Mouse (Mus musculus) ES-E14 (cell line): ENCODE results near the gene Aqp1. TPM values are rescaled to one million over a fixed set of nuclear protein-coding genes. Genes with fewer than 3 reads are reported as not detected.

Source experiments
- DNase-seq: peaks from one replicate; pipeline ENCODE4 v3.0.0-alpha.2; 2013; ENCODE audit warnings: low read depth, low spot score
- H3K27ac ChIP-seq: 2 replicates; pipeline ENCODE4 v1.5.1; 2012; ENCODE audit warnings: low read depth, mild to moderate bottlenecking, low read length, moderate library complexity, mixed read lengths; ENCODE audit not compliant: poor library complexity, insufficient read depth, severe bottlenecking
- H3K36me3 ChIP-seq: 2 replicates; pipeline ENCODE4 v1.6.1; 2012; ENCODE audit warnings: mild to moderate bottlenecking, low read length, moderate library complexity, mixed read lengths; ENCODE audit not compliant: control insufficient read depth, poor library complexity, insufficient read depth, severe bottlenecking
- H3K4me1 ChIP-seq, 2 experiments: fragments of 150-350 bp in 1 of 2; sonication (generic) in 1 of 2; 2 replicates each; pipeline ENCODE4 v1.6.1; 2012; ENCODE audit warnings: low read length in 2 of 2, mild to moderate bottlenecking in 1 of 2, mixed read lengths in 1 of 2; ENCODE audit not compliant: control insufficient read depth in 2 of 2, insufficient read depth in 2 of 2, poor library complexity in 1 of 2
- H3K4me3 ChIP-seq, 2 experiments: fragments of 150-350 bp in 1 of 2; sonication (generic) in 1 of 2; 2 replicates each; pipeline ENCODE4 v1.5.1; 2012; ENCODE audit warnings: low read length in 2 of 2, low read depth in 1 of 2, mild to moderate bottlenecking in 1 of 2, mixed read lengths in 1 of 2; ENCODE audit not compliant: insufficient read depth in 1 of 2, poor library complexity in 1 of 2, severe bottlenecking in 1 of 2
- H3K9ac ChIP-seq: 2 replicates; pipeline ENCODE4 v1.6.1; 2012; ENCODE audit warnings: low read depth, mild to moderate bottlenecking, low read length, mixed read lengths; ENCODE audit not compliant: poor library complexity, insufficient read depth, severe bottlenecking
- H3K9me3 ChIP-seq: fragments of 150-350 bp; sonication (generic); 2 replicates; pipeline ENCODE4 v1.6.1; 2012; ENCODE audit warnings: low read depth, mild to moderate bottlenecking, low read length; ENCODE audit not compliant: control insufficient read depth, insufficient read depth
- CHD2 ChIP-seq: IDR thresholded peaks from 2 replicates; pipeline ENCODE4 v1.6.1; 2014; ENCODE audit warnings: mild to moderate bottlenecking, low read depth, low read length, inconsistent platforms
- HCFC1 ChIP-seq: IDR thresholded peaks from 2 replicates; pipeline ENCODE4 v1.6.1; 2012; ENCODE audit warnings: low read length, inconsistent platforms, borderline replicate concordance; ENCODE audit not compliant: insufficient read depth
- MAFK ChIP-seq: IDR thresholded peaks from 2 replicates; pipeline ENCODE4 v1.6.1; 2014; ENCODE audit warnings: mild to moderate bottlenecking, low read depth, low read length, inconsistent platforms; ENCODE audit not compliant: insufficient read depth
- ZC3H11A ChIP-seq: IDR thresholded peaks from 2 replicates; pipeline ENCODE4 v1.6.1; 2012; ENCODE audit warnings: low read depth, mild to moderate bottlenecking, inconsistent platforms, low read length, borderline replicate concordance
- ZNF384 ChIP-seq: IDR thresholded peaks from 2 replicates; pipeline ENCODE4 v1.6.1; 2012; ENCODE audit warnings: low read depth, low read length, inconsistent platforms
- in situ Hi-C, 2 experiments: fragments of 600-800 bp; cut with MboI; formaldehyde crosslinking; loops; one replicate each; pipeline ENCODE4 v1.15.1; 2025; ENCODE audit warnings: low sequenced_read_pairs in 2 of 2, inconsistent platforms in 1 of 2; ENCODE audit not compliant: unreplicated experiment in 2 of 2
- total RNA-seq: library from RNA; depleted of rRNA; stranded (reverse); fragments of 300-350 nt; gene quantifications from 2 replicates; pipeline ENCODE4 v1.2.3, GENCODE M21; 2012

Gene Aqp1
- total RNA-seq, 1 experiment: 0.36 TPM

- TF ChIP-seq HCFC1: no peak
- no peak for TF ChIP-seq MAFK
- no peak for TF ChIP-seq ZC3H11A
- TF ChIP-seq ZNF384: no peak
- TF ChIP-seq CHD2: no peak
- H3K9ac ChIP-seq: no peak overlapping the region
- no peak for DNase-seq
- no peak overlapping the region for H3K27ac ChIP-seq
- no peaks in the 10 kb centered on the region for H3K36me3 ChIP-seq
- H3K4me3 ChIP-seq: no peak overlapping the region
- no peaks in the 10 kb centered on the region for H3K4me1 ChIP-seq
- in situ Hi-C loops: no loop called here
- H3K9me3 ChIP-seq: no peaks in the 10 kb centered on the region
These were observed 7.2 kb downstream of the Aqp1 start for GRCm38 (mm10) chr6:55343446-55343845.

GRCm38 (mm10) chr6:55344291-55345016 lies 8.2 kb downstream of the Aqp1 start:
- DNase-seq: no peak
- H3K9me3 ChIP-seq: no peaks in the 10 kb centered on the region
- no peak for TF ChIP-seq HCFC1
- no peak overlapping the region for H3K27ac ChIP-seq
- no peaks in the 10 kb centered on the region for H3K36me3 ChIP-seq
- H3K4me1 ChIP-seq: no peaks in the 10 kb centered on the region
- in situ Hi-C loops: no loop called here
- no peak overlapping the region for H3K9ac ChIP-seq
- H3K4me3 ChIP-seq: no peak overlapping the region

GRCm38 (mm10) chr6:55345264-55345663 lies 9.0 kb downstream of the Aqp1 start:
- no peaks in the 10 kb centered on the region for H3K36me3 ChIP-seq
- TF ChIP-seq ZC3H11A (no peak), MAFK (no peak), ZNF384 (no peak), CHD2 (no peak), HCFC1 (no peak)
- H3K4me3 ChIP-seq: no peak overlapping the region
- no peaks in the 10 kb centered on the region for H3K4me1 ChIP-seq
- no peak overlapping the region for H3K27ac ChIP-seq
- in situ Hi-C loops: no loop called here
- no peak for DNase-seq
- no peak overlapping the region for H3K9ac ChIP-seq
- no peaks in the 10 kb centered on the region for H3K9me3 ChIP-seq

- DNase-seq: no peak
- Histone ChIP-seq H3K27ac (no peak overlapping the region), H3K36me3 (no peaks in the 10 kb centered on the region), H3K4me3 (no peak overlapping the region), H3K4me1 (no peaks in the 10 kb centered on the region), H3K9me3 (no peaks in the 10 kb centered on the region), H3K9ac (no peak overlapping the region)
- TF ChIP-seq MAFK (no peak), CHD2 (no peak), HCFC1 (no peak), ZC3H11A (no peak), ZNF384 (no peak)
- in situ Hi-C loops: no loop called here
These were observed 10.3 kb downstream of the Aqp1 start for GRCm38 (mm10) chr6:55346491-55346890.
